ENCODE assay signal across 16 mouse cellular contexts in the genomic region with DNA sequence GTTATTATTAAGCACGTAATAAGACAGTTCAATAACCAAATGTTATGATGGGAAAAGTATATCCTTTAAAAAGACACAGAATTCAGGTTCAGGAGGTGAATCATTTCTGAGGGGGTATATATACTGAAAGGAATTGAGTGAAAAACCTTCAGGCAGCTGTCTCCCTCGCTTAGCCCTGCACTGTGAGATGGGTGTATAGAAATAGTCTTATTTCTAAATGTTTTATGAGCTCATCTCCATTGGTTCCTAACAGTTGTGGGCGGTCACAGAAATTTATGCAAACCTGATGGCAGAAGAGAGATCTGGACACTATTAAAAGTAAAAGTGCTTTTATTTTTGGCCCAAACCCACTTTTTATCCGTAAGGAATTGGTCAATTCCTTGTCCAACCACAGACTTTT. TPM values are rescaled to one million over a fixed set of nuclear protein-coding genes. Genes with fewer than 3 reads are reported as not detected.
DNase-seq lines count a peak whose midpoint lies in the region; ATAC-seq lines count a peak whose summit lies in the region.
"Had no signal": no experiment of that assay in that cellular context is flagged by ENCODE, and none has a peak within 500 bp of the region (broad histone marks: within the 10 kb centered on the region; RNA-seq: fewer than 3 reads in every experiment).

No protein-coding gene starts in this region.

- H3K27me3 ChIP-seq in neural tube, embryonic 13.5 days = no peaks in the 10 kb centered on the region
- no peaks in the 10 kb centered on the region for H3K27me3 ChIP-seq in forebrain, embryonic 15.5 days
- no peaks in the 10 kb centered on the region for H3K27me3 ChIP-seq in limb, embryonic 10.5 days (ENCODE audit: low read depth, poor library complexity, severe bottlenecking)
- no peaks in the 10 kb centered on the region for H3K27me3 ChIP-seq in neural tube, embryonic 15.5 days (replicated peaks)
- H3K27me3 ChIP-seq: liver, embryonic 13.5 days had no signal

- no peak overlapping the region for H3K9ac ChIP-seq in neural tube, embryonic 13.5 days
- H3K9ac ChIP-seq in forebrain, embryonic 15.5 days (replicated peaks) = no peak overlapping the region
- no peak overlapping the region for H3K9ac ChIP-seq in neural tube, embryonic 15.5 days (replicated peaks)
- H3K9ac ChIP-seq: liver, embryonic 13.5 days had no signal

- no peak for DNase-seq in neural tube, embryonic 10.5 days (ENCODE audit: extremely low spot score, low spot score)
- no peak for DNase-seq in limb, embryonic 10.5 days (ENCODE audit: low spot score)
- DNase-seq in urinary bladder, postnatal 36 days (ENCODE audit: low spot score in 2 of 2) = no peak
- no peak for DNase-seq in gastrocnemius, adult 18-20 months (ENCODE audit: low spot score)
- no peak for DNase-seq in thymus, postnatal 36 days
- DNase-seq: adrenal gland, postnatal 36 days; cerebellum, adult 18-20 months; gastrocnemius, postnatal 14 days; liver, embryonic 13.5 days; lung, postnatal 14 days; right cerebral cortex, postnatal 14 days; thymus, adult 2 months had no signal

- peak overlapping the region; percentile 32; the same call in 1 of the 2 replicates for H3K4me2 ChIP-seq in neural tube, embryonic 13.5 days
- no peak overlapping the region for H3K4me2 ChIP-seq in forebrain, embryonic 15.5 days (replicated peaks)
- H3K4me2 ChIP-seq in neural tube, embryonic 15.5 days = no peak overlapping the region
- H3K4me2 ChIP-seq: liver, embryonic 13.5 days had no signal

- H3K4me3 ChIP-seq in neural tube, embryonic 13.5 days = no peak overlapping the region
- H3K4me3 ChIP-seq in forebrain, embryonic 15.5 days = no peak overlapping the region
- H3K4me3 ChIP-seq in limb, embryonic 10.5 days = no peak overlapping the region
- H3K4me3 ChIP-seq in neural tube, embryonic 15.5 days (replicated peaks) = no peak overlapping the region
- H3K4me3 ChIP-seq: liver, embryonic 13.5 days had no signal

- no peaks in the 10 kb centered on the region for H3K36me3 ChIP-seq in neural tube, embryonic 13.5 days
- H3K36me3 ChIP-seq in forebrain, embryonic 15.5 days = no peaks in the 10 kb centered on the region
- H3K36me3 ChIP-seq in limb, embryonic 10.5 days = no peaks in the 10 kb centered on the region
- H3K36me3 ChIP-seq in neural tube, embryonic 15.5 days = no peaks in the 10 kb centered on the region
- H3K36me3 ChIP-seq: liver, embryonic 13.5 days had no signal

- peaks cover 41% of the 10 kb centered on the region for H3K4me1 ChIP-seq in neural tube, embryonic 13.5 days (replicated peaks)
- H3K4me1 ChIP-seq in forebrain, embryonic 15.5 days = peaks cover 31% of the 10 kb centered on the region
- peaks cover 19% of the 10 kb centered on the region for H3K4me1 ChIP-seq in limb, embryonic 10.5 days
- H3K4me1 ChIP-seq in neural tube, embryonic 15.5 days = peaks cover 20% of the 10 kb centered on the region

- H3K27ac ChIP-seq in neural tube, embryonic 13.5 days (replicated peaks) = peak overlapping the region; percentile 87
- H3K27ac ChIP-seq in forebrain, embryonic 15.5 days (replicated peaks) = peak overlapping the region; percentile 81
- peak overlapping the region; percentile 50; the same call in 1 of the 2 replicates for H3K27ac ChIP-seq in limb, embryonic 10.5 days
- H3K27ac ChIP-seq in neural tube, embryonic 15.5 days (replicated peaks) = peak overlapping the region; percentile 81
- H3K27ac ChIP-seq: liver, embryonic 13.5 days had no signal

- H3K9me3 ChIP-seq in neural tube, embryonic 13.5 days = no peaks in the 10 kb centered on the region
- H3K9me3 ChIP-seq in forebrain, embryonic 15.5 days = no peaks in the 10 kb centered on the region
- H3K9me3 ChIP-seq in limb, embryonic 10.5 days (replicated peaks) = no peaks in the 10 kb centered on the region
- no peaks in the 10 kb centered on the region for H3K9me3 ChIP-seq in neural tube, embryonic 15.5 days (replicated peaks)
- H3K9me3 ChIP-seq: liver, embryonic 13.5 days had no signal

- ATAC-seq in neural tube, embryonic 13.5 days (ENCODE audit: low read depth) = no peak
- ATAC-seq in forebrain, embryonic 15.5 days (replicated peaks) = no peak
- no peak for ATAC-seq in neural tube, embryonic 15.5 days (ENCODE audit: low FRiP score)
- ATAC-seq: inflammation-experienced regulatory T-cells, adult 6 months had no signal

- 47% methylated on average over 4 of the region's 4 CpGs for WGBS in neural tube, embryonic 13.5 days
- 53% methylated on average over 4 of the region's 4 CpGs for WGBS in forebrain, embryonic 15.5 days
- 84% methylated on average over 4 of the region's 4 CpGs for WGBS in limb, embryonic 10.5 days
- WGBS in neural tube, embryonic 15.5 days = 54% methylated on average over 4 of the region's 4 CpGs

RNA-seq across cellular contexts. Expression of gene Gm11361, which starts 36.9 kb away (rescaled TPM):
- 3.5 and 9.1 TPM in 2 replicates for polyA plus RNA-seq in neural tube, embryonic 13.5 days (2015; fragmentation: Nextera tagmentation; extraction: Ambion mirVana)
- polyA plus RNA-seq in forebrain, embryonic 15.5 days (2015; fragmentation: Nextera tagmentation; extraction: Ambion mirVana) = 2.1 and 2.4 TPM in 2 replicates
- polyA plus RNA-seq in limb, embryonic 10.5 days (2016; fragmentation: Nextera tagmentation; extraction: Ambion mirVana) = 2.6 and 5.4 TPM in 2 replicates
- 4.6 and 6.0 TPM in 2 replicates for polyA plus RNA-seq in neural tube, embryonic 15.5 days (2015; fragmentation: Nextera tagmentation; extraction: Ambion mirVana)
- total RNA-seq in gastrocnemius, adult 18-20 months (2021) = 10 to 100 TPM; 43.3 to 85.4 TPM
